Mouse (Mus musculus): ENCODE measurements at regions not wholly inside any gene's neighbourhood (a gene's known extent, or its start where the extent isn't known, plus 50 kb on each side); places are given as distances from the start of the nearest gene placed in this dataset.

GRCm38 (mm10) chr10:17619617-17620016 is 103.4 kb upstream of the Cited2 start:
- DNase-seq: no peak

DNA sequence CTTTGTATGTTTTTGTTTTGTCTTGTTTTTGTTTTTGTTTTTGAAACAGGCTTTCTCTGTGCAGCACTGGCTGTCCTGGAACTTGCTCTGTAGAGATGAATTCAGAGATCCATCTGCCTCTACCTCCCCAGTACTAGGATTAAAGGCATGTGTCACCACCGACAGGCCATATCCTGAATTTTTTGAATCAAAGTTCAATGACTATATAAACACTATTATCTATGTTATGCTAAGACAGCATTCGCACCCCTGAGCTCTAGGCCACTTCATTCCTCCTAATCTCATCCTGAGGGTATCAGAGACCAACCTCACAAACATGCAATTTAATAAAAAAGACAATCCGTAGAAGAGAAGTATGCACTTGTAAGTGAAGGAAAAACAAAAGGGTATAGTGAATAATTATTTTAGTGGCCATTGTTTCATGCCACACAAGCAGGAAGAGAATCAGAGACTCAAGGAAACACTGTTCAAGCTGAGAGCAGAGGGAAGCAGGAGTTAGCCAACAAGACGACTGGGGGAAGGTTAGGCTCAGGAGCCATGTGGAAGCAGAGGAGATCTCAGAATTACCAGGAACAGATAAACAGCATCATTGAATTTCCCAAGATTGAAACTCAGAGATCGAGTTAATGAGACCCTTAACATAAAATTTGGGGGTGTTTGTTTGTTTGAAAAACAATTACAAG is 101.2 kb upstream of the Cited2 start:
- no peak for DNase-seq

DNA sequence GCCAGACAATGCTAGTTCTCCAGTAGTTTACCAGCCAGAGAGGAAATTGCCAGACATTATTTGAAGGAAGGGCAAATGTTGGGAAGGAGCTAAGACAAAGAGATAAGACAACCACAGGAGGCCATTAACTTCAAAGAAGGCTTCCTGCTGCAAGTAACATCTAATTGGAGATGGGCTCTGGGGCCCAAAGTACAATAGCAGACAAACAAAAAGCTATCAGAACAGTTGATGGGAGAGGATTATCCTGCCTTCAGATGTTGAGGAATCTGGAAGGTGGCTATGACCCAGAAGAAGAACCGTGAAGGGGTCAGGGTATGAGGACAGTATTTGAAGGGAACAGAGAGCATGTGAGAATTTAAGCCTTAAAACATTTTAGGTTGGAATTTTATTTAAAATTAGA is 100.2 kb upstream of the Cited2 start:
- DNase-seq: no peak

DNA sequence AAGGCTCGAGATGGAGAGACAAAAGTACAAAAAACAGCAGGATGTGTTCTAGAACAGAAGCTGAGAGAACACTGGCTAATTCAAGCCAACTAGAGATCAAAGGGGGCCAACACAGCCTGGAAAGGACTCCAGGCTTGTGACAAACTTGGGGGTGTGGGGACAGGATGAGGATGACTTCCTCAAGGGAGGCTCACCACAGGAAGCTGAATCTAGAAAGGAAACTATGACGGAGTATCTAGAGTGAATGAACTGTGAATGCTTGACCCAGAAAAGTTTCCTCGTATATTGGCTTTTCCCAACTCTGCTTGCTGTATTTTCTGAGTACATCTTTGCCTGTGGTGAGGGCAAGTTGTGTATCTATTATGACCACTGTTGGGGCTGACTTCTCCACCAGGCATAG is 93.3 kb upstream of the Cited2 start:
- DNase-seq: no peak

DNA sequence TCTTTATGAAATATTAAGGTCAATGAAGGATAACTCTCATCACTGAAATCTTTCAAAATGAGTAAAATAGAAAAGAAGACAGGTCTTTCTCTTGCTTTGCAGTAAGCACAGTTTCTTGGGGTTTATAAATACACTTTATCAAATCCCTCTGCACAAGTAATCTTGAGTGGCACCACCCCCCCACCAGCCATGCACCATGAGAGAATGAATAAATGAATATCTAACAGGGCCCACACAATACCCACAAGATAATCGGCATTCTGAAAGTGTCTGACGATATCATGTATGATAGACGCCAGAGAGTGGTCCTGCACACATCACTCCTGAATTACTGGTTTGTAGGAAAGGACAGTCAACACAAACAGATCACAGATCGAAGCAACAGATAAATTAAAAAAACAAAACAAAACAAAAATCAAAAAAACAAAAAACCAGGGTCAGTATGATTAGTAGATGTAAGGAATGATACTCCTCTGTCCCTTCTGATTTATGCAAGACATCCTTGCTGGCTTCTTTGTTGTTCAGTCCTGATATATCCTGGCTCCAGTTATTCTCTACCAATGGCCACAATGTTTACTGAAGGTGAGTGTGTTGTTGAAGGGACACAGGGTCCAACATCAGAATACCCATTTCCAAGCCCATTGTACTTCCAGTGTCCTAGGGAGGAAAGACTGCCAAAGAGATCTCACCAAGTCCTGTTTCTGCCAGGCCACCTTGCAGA is 92.0 kb upstream of the Cited2 start:
- DNase-seq: no peak

GRCm38 (mm10) chr10:17631817-17632216 is 91.2 kb upstream of the Cited2 start:
- peak; percentile 13 for DNase-seq

DNA sequence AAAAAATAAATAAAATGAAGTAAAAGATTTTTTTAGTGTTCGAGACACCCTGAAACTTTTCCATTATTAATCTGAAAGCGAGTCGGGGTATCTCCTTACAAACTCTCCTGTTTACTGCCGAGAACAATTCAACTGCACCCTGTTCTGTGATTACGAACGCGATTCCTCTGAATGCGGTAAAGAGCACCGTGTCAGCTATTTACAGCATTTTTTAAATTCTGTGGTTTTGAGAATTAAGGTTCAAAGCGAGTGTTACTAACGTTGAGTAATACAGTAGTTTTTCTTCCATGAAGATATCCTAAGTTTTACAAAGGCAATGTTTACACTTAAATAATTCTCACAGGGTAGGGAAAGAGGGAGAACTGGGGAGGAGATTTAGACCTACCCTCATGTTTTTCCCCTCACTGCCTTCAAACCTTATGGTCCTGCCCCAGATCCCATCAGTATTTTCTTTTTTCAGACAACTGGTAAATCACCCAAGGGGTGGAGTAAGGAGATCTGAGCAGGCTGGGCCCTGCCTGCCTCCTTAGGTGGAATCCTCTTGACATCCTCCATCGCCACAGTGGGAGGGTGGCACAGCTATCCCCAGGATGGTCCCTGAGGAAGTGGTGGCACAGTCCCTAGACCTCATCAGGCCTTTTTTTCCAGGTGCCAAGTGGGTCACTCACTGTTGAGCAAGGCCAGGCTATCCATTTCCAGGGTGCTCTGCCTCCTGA is 89.9 kb upstream of the Cited2 start:
- DNase-seq: no peak

GRCm38 (mm10) chr10:17645363-17645762 is 77.7 kb upstream of the Cited2 start:
- DNase-seq: no peak

- DNase-seq: no peak
These were observed 76.6 kb upstream of the Cited2 start for GRCm38 (mm10) chr10:17646391-17646790.

- no peak for DNase-seq
These were observed 74.9 kb upstream of the Cited2 start for GRCm38 (mm10) chr10:17648077-17648476.

DNA sequence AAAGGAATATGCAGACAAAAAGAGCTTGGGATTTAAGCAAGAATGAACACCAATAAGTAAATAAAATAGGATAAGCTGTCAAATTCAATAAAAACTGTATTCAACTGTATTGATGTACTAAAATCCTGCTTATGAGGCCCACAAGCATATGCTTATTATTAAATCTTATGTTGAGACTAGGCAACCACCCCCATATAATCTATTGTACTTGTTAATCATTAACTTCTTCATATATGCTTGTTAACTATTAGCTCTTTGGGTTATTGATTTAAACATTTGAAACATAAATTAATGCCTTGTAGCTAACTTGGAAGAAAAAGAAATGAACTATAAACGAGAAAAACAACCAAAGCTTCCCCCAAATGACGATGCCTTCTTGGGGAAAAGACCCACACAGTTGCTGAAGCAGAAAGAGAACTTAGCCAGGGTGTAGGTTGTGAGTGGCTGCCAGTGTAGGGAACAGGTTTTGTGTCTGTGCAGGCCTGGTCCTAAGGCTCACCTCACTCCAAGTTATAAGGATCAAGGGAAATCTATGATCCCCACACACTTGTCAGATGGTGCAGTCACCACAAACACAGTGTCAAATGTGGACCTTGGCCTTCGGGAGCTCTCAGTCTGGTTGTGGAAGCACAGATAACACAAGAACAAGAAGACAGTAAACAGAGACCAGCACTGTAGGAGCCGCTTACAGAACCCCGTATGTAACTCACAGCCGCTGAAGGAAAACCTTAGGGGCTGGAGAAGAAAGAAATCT is 71.8 kb upstream of the Cited2 start:
- DNase-seq: no peak

GRCm38 (mm10) chr10:17653325-17653724 is 69.7 kb upstream of the Cited2 start:
- DNase-seq: no peak

DNA sequence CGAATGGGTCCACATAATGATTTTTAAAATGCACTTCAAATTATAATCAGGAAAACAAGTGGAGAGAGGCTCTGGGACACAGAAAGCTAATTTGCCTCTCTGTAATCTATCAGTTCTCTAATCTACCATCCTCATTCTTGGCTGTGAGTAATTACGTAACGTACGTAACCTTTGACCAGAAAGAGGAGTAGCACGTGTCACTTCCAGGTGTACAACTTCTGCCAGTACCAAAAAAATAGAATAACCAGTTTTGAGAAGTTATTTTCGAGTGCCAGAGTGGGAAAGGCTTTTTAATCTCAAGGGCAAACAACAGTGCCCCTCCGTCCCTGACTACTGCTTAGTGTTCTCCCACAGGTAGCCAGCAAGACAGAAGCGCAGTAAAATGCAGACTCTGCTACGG is 69.2 kb upstream of the Cited2 start:
- DNase-seq: no peak

DNA sequence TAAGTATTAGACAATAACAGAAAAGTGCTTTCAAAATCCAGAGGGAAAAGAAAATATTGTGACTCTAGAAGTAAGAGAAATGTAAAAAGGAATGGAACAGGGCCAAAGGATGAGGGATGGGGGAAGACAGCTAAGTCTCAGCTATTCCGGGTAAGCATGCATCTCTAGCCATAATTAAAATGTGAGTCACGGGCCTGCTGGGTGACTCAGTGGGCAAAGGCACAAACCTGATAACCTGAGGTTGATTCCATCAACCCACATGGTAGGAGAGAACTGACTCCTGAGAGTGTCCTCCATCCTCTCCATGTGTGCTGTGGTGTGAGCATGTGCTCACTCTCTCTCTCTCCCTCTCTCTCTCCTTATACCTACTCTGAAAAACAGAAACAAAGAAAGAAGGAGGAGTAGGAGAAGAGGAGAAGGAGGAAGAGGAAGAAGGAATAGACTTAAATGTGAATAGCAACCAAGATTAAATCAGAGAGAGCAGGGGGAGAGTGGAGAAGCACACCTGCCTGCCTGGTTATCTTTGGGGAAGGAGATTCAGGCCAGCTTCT is 68.6 kb upstream of the Cited2 start:
- no peak for DNase-seq

- no peak for DNase-seq
These were observed 67.5 kb upstream of the Cited2 start for GRCm38 (mm10) chr10:17655459-17656051.

DNA sequence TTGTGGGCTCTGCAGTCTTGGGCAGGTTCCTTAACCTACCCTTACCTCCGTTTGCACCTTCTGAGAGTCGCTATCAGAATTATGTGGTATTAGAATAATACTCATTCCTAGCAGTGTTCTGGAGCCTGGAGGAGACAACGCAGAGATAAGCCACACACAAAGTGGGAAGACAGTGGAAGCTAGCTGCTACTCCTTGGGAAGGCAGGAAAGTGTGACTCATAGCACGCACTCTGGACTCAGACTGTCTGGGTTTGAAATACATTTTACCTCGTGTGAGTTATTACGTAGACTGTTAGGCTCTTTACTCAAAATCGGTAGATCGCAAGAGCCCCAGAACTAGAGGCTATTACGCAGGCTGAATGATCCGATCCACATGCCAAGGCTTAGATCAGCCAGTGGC is 66.7 kb upstream of the Cited2 start:
- DNase-seq: no peak

- no peak for DNase-seq
These were observed 66.0 kb upstream of the Cited2 start for GRCm38 (mm10) chr10:17656872-17657482.

DNA sequence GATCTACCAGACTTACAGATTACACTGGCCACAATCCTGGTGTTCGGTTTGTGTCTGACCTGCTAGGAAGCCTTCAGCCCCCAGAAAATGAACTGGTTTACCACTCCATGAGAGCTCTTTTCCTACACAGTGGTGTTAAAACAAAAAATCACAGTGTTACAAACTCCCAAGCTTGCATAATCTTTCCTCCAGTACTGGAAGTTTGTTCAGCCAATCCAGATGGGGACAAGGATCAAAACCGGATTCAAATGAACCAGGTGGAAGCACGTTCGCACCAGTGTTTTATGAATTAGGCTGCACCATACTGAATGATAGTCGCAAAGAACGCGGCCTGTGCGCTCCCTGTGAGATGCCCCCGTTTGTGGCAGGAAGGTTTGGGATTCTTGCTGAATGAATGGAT is 63.4 kb upstream of the Cited2 start:
- DNase-seq: no peak

DNA sequence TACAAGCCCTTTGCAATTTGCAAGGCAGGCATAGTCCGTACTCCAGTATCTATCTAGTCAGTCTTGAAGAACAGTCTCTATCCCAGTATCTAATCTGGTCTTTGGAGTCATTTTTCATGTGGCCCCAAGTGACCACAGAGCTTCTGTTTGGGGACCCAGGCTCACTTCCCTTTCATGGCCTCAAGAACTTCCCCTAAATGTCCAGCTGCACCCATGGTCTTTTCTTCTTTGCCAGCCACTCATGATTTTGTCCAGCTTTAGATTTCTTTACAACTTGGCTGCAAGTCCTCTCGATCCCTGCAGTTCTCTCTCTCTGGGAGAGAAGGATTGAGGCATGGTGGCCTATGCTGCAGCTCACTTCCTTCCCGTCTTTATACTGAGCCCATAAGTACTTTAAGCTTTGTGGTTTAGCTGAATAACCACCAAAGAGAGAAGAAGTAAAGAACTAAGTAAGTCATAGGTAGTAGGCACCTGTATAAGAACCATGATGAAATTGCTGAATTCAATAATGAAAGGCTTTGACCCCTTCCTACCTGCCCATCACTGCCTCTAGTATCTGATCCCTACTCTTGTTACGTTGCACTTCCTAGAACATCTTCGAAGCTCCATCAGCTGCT is 62.1 kb upstream of the Cited2 start:
- DNase-seq: no peak

GRCm38 (mm10) chr10:17666089-17666488 is 56.9 kb upstream of the Cited2 start:
- DNase-seq: no peak

GRCm38 (mm10) chr10:17669401-17669800 is 53.6 kb upstream of the Cited2 start:
- no peak for DNase-seq
